Mouse (Mus musculus) spleen, postnatal 14 days (tissue): Measurements from ENCODE around the gene Sike1.

Source experiments
- DNase-seq, 2 experiments: peaks; one replicate each; pipeline ENCODE4 v3.0.0; 2021 to 2022; ENCODE audit warnings: low spot score in 2 of 2

Gene Sike1

GRCm38 (mm10) chr3:102995605-102996321 is at the start of gene Sike1:
Gene Sike1 (plus strand): TSS chr3:102995708.
- peak; percentile 84 to 90 for DNase-seq

DNA sequence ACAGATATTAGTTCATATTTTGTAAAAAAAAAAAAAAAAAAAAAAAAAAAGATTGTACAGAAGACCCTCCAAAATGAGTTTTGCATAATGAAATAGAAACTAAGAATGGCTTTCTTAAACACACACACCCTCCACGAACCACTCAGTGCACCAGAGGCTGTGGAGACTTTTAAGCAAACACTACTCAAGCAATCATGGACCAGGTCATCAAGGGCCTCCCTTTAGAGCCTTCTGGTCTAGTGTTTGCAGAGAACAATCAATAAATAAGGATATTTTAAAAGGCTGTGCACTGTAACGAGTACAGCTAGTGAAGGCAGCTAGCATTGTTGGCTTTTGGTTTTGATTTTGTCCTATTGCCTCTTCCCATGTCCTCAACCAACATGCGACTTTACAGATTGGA is 49.2 kb upstream of the Sike1 start:
- no peak for DNase-seq

- DNase-seq, result peak in 1 of 2 experiments; percentile 9
Observed at GRCm38 (mm10) chr3:102946861-102947260, 48.6 kb upstream of the Sike1 start.

- DNase-seq, result no peak
Observed at GRCm38 (mm10) chr3:102954476-102954875, 41.0 kb upstream of the Sike1 start.

- no peak for DNase-seq
Observed at GRCm38 (mm10) chr3:102955143-102955542, 40.4 kb upstream of the Sike1 start.

DNA sequence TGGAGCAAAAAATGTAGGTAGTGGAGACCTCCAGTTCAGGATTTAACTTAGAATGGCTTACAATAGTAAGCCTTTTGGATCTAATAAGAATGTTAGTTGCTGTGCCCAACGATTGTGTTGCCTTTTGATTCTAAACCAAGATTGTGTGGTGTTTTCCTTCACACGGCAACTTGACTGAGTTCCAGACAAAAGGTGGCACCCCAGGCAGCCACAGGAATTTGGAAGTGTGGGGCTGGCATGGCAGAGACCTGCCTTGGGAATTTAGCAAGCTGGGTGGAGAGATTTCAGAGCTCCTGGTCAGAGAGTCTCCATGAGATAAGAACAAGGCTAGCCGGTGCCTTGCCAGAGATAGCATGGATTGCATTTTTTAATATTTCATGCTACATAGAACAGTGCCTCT is 39.9 kb upstream of the Sike1 start:
- DNase-seq, result no peak

- no peak for DNase-seq
Observed at GRCm38 (mm10) chr3:102964033-102964432, 31.5 kb upstream of the Sike1 start, which contains the start of gene Nr1h5. Gene Nr1h5 (minus strand): TSS chr3:102964133.

DNA sequence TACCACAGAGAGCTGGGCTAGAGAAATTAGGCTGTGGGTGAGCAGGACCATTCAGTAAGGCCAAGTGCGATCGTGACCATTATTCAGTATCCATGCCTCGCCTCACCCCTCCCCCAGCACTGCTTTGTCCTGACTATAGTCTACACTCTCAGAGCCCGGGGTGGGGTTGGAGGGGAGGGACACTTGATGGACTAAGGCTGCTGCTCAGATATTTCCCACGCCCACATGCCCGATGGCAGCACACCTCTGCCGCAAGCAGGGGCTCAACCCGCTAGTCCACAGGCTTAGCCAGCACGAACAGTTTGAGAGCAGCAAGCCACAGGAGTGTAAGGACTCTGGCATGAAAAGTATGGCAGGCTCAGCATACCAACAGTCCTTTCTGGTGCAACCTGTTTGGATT is 25.4 kb upstream of the Sike1 start:
- no peak for DNase-seq

GRCm38 (mm10) chr3:102970508-102970907 is 25.0 kb upstream of the Sike1 start:
- DNase-seq, result no peak

GRCm38 (mm10) chr3:102976906-102977305 is 18.6 kb upstream of the Sike1 start:
- DNase-seq, result no peak

- DNase-seq, result no peak
Observed at GRCm38 (mm10) chr3:102979550-102980348, 15.8 kb upstream of the Sike1 start.

GRCm38 (mm10) chr3:102980349-102980736 is 15.2 kb upstream of the Sike1 start:
- DNase-seq, result no peak

- no peak for DNase-seq
Observed at GRCm38 (mm10) chr3:102991041-102991440, 4.5 kb upstream of the Sike1 start.

DNA sequence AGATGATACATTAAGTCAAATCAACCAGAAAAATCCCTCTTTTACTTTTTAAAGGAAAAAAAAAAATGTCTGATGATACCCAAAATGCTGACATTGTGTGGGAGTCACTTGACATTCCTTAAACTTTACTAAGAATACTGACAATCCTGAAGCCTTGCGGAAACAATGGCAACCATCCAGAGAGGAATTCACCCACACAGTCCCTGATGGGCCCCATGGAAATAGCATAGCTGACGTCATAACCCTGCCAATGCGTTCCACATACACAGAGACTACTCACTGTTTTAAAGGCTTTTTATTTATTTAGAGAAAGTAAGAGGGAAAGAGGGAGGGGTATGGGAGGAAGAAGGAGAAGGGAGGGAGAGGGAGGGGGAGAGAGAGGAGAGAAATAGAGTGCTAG is 2.6 kb upstream of the Sike1 start:
- DNase-seq, result no peak

DNA sequence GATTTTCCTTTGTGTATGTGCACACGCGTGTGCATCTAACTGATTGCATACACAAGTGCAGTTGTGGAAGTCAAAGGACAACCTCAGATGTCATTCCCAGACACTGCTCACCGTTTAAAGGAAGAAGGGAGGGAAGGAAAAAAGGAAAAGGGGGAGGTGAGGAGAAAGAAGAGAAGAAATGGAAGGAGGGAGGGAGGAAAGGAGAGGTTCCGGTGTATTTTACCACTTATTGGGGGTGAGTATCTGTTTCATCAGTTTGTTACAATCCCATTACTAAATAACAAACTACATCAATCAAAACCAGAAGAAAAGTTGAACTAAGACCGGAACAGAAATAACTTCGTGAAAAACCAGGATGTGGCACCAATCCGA is 289 bp upstream of the Sike1 start:
- no peak for DNase-seq

- no peak for DNase-seq
Observed at GRCm38 (mm10) chr3:102997036-102997435, 1.5 kb downstream of the Sike1 start.

DNA sequence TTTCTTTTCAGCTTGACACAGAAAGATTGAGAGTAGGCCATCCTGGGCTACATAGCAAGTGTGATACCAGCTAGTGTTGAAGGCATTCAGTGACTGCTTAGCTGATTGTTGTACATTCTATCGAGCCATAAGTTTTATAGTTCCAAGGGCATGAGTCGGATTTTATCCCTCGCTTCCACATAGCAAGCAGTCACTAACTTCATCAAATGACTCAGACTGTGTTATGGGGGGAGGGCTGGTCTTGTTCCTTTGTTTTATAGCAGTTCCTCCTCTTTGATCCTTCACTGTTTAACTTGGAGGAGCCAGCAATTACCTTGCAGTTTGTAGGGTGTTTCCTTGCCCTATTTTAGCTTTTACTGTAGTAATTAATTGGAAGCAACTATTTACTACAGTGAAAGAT is 2.1 kb downstream of the Sike1 start:
- DNase-seq, result no peak

- no peak for DNase-seq
Observed at GRCm38 (mm10) chr3:103001595-103001994, 6.1 kb downstream of the Sike1 start.

- no peak for DNase-seq
Observed at GRCm38 (mm10) chr3:103017350-103017749, 21.8 kb downstream of the Sike1 start.

DNA sequence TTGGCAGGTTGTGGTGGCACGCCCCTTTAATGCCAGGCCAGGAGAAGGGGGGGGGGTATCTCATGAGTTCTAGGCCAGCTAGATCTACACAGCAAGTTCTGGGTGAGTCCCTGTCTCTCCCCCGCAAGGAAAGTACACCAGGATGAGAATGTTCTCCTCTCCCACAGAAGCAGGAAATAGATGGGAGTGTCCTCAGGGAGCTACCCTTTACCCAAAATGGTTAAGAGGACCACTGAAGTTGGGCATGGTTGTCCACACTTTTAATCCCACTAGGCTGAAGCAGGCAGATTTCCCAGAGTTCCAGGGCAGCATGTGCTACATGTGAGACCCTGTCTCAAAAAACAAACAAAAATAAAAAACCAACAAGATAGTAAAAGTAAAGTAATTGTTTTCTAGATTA is 24.0 kb downstream of the Sike1 start:
- no peak for DNase-seq

DNA sequence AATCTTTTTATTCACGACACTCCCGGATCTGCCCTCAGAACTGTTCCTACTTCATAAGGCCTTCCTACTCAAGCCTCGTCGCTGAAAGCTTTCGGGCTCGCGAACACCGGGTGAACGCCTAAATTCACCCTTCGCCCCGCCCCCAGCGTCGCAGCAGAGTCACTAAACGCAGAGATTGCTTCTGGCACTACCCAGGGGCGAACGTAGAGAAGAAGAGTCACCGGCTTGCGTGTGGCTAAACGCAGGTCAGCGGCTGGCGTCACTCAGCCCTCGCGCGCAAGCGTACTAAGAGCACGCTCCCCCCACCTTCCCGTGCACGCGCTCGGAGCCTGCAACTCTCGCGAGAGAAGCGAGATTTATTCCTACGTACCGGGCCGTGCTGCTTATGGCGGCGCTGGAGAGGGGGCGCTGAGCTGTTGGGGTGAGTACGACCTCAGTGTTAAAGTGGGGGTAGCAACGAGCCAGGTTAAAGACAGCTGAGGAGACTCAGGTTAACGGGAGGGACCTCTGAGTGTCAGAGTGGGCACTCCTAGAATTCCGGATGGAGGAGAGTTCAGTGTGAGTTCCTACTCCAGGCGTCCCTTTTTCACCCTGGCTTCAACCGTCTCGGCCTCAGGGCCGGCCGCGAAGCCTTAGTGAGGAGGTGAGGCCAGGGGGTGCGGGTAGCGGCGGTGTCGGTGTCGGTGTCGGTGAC is 24.9 kb downstream of the Sike1 start, which contains the start of gene Csde1:
Csde1 (plus strand) TSS at position 178 of the 694 bp plus-strand sequence.
- peak; percentile 91 to 95 for DNase-seq

DNA sequence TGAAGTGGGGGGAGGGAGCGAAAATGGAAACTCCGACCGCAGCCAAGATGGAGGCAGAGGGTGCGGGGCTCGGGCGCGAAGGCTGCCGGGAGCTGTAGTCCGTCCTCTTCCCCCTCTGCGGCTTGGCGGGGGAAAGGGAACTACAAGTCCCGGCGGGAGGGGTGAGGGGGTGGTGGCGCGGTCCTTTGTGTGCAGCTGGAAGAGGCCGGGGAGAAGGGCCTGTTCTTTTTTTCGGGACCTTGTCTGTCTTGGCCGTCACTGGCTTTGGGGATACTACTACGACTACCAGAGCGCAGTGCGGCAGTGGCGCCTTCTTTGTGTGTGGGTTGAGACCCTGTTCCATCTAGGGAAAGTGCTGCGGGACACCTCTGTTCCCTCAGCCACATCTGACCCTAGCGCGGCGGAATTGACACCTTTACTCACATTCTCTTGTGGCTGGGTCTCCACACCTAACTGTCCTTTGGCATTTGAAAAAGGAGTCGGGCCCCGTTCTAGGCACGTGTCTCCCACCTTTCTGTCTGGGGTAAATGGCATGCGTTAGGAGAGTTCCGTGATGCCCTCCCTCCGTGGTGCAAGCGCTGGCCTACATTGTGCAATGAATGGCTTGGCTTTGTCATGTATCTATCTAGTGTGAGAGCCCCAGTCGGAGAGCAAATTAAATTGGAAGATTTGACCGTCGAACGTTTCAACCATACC is 25.6 kb downstream of the Sike1 start:
- peak; percentile 74 to 83 for DNase-seq
